Mouse (Mus musculus) thymus, adult 2 months (tissue): ENCODE results near the gene Tnrc6c.

ENCODE experiments used
- CTCF ChIP-seq: fragments of 200-500 bp; IDR thresholded peaks from 2 replicates; pipeline ENCODE4 v1.5.1; 2012; ENCODE audit warnings: mild to moderate bottlenecking, control low read depth, low read length, moderate library complexity, borderline replicate concordance; ENCODE audit not compliant: control insufficient read depth, poor library complexity, insufficient read depth; ENCODE audit errors: extremely low read depth
- POLR2A ChIP-seq: fragments of 200-500 bp; IDR thresholded peaks from 2 replicates; pipeline ENCODE4 v1.6.1; 2012; ENCODE audit warnings: mild to moderate bottlenecking, low read length, control low read depth, moderate library complexity; ENCODE audit not compliant: control insufficient read depth, poor library complexity, insufficient read depth; ENCODE audit errors: extremely low read depth

DNA sequence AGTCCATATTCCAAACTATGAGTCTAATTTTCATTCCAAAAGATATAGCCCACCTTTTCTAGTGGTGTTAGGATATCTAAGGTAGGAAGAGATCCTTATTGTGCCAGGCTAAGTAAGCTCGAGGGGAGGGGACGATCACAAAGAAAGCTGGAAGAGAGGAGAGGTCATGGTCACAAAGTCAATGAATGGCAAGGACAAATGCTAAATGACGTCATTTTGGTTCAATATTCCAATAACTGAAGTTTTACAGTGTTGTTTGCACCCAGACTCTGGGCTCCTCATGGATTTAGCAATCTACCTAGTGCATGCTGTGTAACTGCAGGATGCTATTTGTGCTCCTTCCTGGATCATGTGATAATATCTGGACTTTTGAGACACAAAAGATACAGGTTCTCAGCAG is 1.2 kb upstream of the Tnrc6c start:
- TF ChIP-seq POLR2A = no peak
- TF ChIP-seq CTCF = no peak
